Mouse (Mus musculus): Measurements from ENCODE around the gene Tspyl4.

Gene Tspyl4

DNA sequence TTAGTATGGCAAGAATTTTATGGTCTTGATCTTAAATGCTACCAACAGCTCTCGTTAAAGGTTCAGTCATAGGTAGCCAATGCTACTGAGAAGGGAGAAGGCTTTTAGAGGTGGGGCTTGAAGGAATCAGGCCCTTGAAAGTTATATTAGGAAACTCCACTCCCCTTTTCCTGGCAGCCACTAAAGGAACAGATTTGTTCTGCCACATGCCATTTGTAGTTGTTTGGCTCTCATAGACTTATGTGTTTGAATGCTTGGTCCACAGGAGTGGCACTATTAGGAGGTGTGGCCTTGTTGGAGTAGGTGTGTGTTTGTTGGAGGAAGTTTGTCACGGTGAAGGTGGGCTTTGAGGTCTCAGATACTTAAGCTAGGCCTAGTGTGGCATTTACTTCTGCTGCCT, 23.6 kb downstream of the Tspyl4 start:
- DNase-seq (ENCODE audit: low spot score): no peak

DNA sequence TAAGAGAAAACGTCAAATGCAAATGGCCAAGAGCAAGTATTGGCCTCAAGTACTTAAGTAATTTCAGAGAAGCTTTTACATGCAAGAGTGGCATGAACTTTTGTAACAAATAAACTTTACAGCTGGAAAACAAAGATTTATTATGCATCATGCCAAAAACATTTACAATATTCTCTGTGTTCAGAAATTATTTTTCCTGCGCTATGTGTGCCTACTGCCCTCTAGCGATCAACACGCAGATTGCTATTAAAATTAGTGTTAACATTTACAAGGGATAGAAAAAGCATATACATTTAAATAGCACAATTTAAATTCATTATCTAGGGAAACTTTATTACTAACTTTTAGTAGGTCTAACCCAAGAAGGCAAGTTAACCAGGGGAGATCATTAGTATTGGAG, 29.5 kb downstream of the Tspyl4 start:
- DNase-seq (ENCODE audit: low spot score): peak; percentile 18

DNA sequence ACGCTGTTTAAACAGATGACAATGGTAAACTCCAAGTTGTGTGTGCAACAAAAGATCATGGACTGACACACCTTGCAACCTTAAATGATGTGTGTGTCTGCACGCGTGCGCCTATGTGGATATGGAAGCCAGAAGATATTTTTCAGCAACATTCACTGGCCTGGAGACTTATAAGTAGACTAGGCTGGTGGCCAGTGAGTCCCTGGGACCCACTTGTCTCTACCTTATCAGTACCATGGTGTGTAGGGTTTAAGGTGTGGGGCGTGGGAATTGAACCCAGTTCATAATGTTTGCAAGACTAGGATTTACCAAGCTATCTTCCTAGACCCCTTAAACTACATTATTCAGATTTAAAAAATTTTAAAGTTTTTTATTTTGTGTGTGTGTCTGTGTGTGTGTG, 29.9 kb downstream of the Tspyl4 start:
- no peak for DNase-seq (ENCODE audit: low spot score)

DNA sequence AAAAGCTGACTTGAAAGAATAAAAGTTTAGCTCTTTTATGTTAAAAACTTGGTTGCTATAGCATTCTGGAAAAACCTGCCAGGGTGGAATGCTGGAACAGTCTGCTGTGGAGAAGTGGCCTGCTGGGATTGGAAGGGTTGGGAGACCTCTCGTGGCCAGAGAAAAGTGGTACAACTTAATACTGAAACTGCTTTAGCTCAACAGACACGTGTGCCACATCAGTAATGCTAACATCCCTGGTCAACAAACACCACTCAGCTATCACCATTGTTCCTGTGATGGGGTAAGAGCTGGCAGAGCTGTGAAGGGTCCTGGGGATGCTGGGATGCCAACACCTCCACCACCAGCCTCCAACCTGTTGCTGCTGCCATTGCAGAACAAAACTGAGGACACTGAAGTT, 31.1 kb downstream of the Tspyl4 start:
- no peak for DNase-seq (ENCODE audit: low spot score)

DNA sequence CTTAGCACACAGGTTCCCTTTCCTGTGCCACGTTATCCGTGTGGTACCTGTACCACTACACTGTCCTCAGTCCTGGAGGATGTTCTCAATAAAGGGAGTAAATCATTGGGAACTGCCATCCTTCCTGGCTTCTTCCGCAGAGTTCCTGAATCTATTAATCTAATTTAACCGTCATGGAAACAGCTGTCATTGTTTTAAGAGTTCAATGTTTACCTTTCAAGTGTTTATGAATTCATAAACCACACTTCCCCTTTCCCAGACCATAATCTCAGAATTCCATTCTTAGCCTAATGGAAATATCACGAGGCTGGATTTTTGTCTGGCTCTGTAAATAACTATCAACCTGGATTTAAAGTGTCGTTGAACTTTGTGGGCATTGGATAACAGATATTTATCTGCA, 43.8 kb downstream of the Tspyl4 start:
- DNase-seq (ENCODE audit: low spot score): no peak

DNA sequence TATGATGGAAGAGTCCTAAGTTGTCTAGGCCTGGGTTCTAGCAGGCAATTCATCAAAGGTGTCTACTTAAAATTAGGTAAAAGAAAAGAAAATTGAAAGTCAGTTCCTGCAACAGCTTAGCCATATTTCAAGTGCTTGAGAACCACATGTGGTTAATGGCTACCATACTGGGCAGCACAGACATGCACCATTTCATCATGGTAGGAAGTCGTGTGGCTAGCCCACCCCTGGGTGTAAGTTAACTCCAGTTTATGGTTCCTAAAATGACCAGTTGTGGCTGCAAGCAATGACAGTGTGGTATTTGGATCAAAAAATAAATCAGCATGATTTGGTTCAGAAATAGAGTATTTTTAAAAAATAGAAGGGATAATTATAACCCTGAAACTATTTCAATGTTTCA, 44.6 kb downstream of the Tspyl4 start:
- DNase-seq (ENCODE audit: low spot score): no peak
